Mouse (Mus musculus) cortical plate, adult 2 months (tissue): ENCODE data around the gene Actl11.

Source experiments
- CTCF ChIP-seq: fragments of 200-500 bp; IDR thresholded peaks from 2 replicates; pipeline ENCODE4 v1.5.1; 2011; ENCODE audit warnings: mild to moderate bottlenecking, control low read depth, low read length; ENCODE audit not compliant: insufficient read depth; ENCODE audit errors: extremely low read depth
- POLR2A ChIP-seq: fragments of 200-500 bp; IDR thresholded peaks from 2 replicates; pipeline ENCODE4 v1.6.1; 2011; ENCODE audit warnings: mild to moderate bottlenecking, low read length, control low read depth; ENCODE audit not compliant: insufficient read depth; ENCODE audit errors: extremely low read depth

- TF ChIP-seq CTCF (no peak), POLR2A (no peak)
These were observed 39.2 kb downstream of the Actl11 start for GRCm38 (mm10) chr9:107967437-107967836.
